Mouse (Mus musculus): ENCODE data around the gene Mdm1. TPM values are rescaled to one million over a fixed set of nuclear protein-coding genes. Genes with fewer than 3 reads are reported as not detected.
A peak's percentile ranks its signal among the peaks of the same experiment; 100 is the strongest.

Gene Mdm1
- polyA plus RNA-seq, 1 experiment from 2014 or later: 34.1 TPM

GRCm38 (mm10) chr10:118138508-118138907 lies 3.1 kb upstream of the Mdm1 start:
- no peaks in the 10 kb centered on the region for H3K36me3 ChIP-seq (ENCODE audit: control insufficient read depth, insufficient read depth, low read length)
- ATAC-seq (ENCODE audit: low read depth): no peak
- WGBS: 89% methylated on average over 11 of the region's 11 CpGs

GRCm38 (mm10) chr10:118139837-118140570 lies 1.6 kb upstream of the Mdm1 start:
- Histone ChIP-seq H3K27ac (ENCODE audit: low read depth, low read length) (no peak overlapping the region), H3K4me3 (ENCODE audit: low read depth, low read length) (no peak overlapping the region), H3K9ac (replicated peaks; ENCODE audit: low read depth, low read length) (no peak overlapping the region), H3K9me3 (ENCODE audit: control insufficient read depth, low read length) (no peaks in the 10 kb centered on the region), H3K27me3 (ENCODE audit: control insufficient read depth, insufficient read depth, low read length) (no peaks in the 10 kb centered on the region), H3K4me1 (ENCODE audit: control insufficient read depth, insufficient read depth, low read length) (peaks cover 4% of the 10 kb centered on the region), H3K4me2 (ENCODE audit: low read depth, low read length) (no peak overlapping the region), H3K36me3 (ENCODE audit: control insufficient read depth, insufficient read depth, low read length) (no peaks in the 10 kb centered on the region)
- no peak for ATAC-seq (ENCODE audit: low read depth)
- WGBS: 72% methylated on average over 8 of the region's 8 CpGs

More at GRCm38 (mm10) chr10:118138508-118138907, 3.1 kb upstream of the Mdm1 start:
- Histone ChIP-seq H3K9ac (replicated peaks; ENCODE audit: low read depth, low read length) (no peak overlapping the region), H3K4me1 (ENCODE audit: control insufficient read depth, insufficient read depth, low read length) (peaks cover 4% of the 10 kb centered on the region), H3K9me3 (ENCODE audit: control insufficient read depth, low read length) (no peaks in the 10 kb centered on the region), H3K4me2 (ENCODE audit: low read depth, low read length) (no peak overlapping the region), H3K27ac (ENCODE audit: low read depth, low read length) (no peak overlapping the region), H3K27me3 (ENCODE audit: control insufficient read depth, insufficient read depth, low read length) (no peaks in the 10 kb centered on the region), H3K4me3 (ENCODE audit: low read depth, low read length) (no peak overlapping the region)

- peak overlapping the region; percentile 61 for H3K9ac ChIP-seq (replicated peaks; ENCODE audit: low read depth, low read length)
- no peaks in the 10 kb centered on the region for H3K27me3 ChIP-seq (ENCODE audit: control insufficient read depth, insufficient read depth, low read length)
- H3K4me3 ChIP-seq (ENCODE audit: low read depth, low read length): peak overlapping the region; percentile 77
- no peak overlapping the region for H3K27ac ChIP-seq (ENCODE audit: low read depth, low read length)
- WGBS: 3% methylated on average over 44 of the region's 53 CpGs
- H3K4me1 ChIP-seq (ENCODE audit: control insufficient read depth, insufficient read depth, low read length): peaks cover 4% of the 10 kb centered on the region
- peak overlapping the region; percentile 79 for H3K4me2 ChIP-seq (ENCODE audit: low read depth, low read length)
- no peaks in the 10 kb centered on the region for H3K36me3 ChIP-seq (ENCODE audit: control insufficient read depth, insufficient read depth, low read length)
- no peaks in the 10 kb centered on the region for H3K9me3 ChIP-seq (ENCODE audit: control insufficient read depth, low read length)
- ATAC-seq (ENCODE audit: low read depth): peak; percentile 74
These were observed 532 bp downstream of the Mdm1 start for GRCm38 (mm10) chr10:118141884-118142801.

- H3K9me3 ChIP-seq (ENCODE audit: control insufficient read depth, low read length): no peaks in the 10 kb centered on the region
- H3K27ac ChIP-seq (ENCODE audit: low read depth, low read length): no peak overlapping the region
- ATAC-seq (ENCODE audit: low read depth): no peak
- H3K36me3 ChIP-seq (ENCODE audit: control insufficient read depth, insufficient read depth, low read length): peaks cover 3% of the 10 kb centered on the region
- no peak overlapping the region for H3K4me2 ChIP-seq (ENCODE audit: low read depth, low read length)
- no peak overlapping the region for H3K9ac ChIP-seq (replicated peaks; ENCODE audit: low read depth, low read length)
- 92% methylated on average over 5 of the region's 5 CpGs for WGBS
- H3K4me3 ChIP-seq (ENCODE audit: low read depth, low read length): no peak overlapping the region
- H3K4me1 ChIP-seq (ENCODE audit: control insufficient read depth, insufficient read depth, low read length): no peaks in the 10 kb centered on the region
- no peaks in the 10 kb centered on the region for H3K27me3 ChIP-seq (ENCODE audit: control insufficient read depth, insufficient read depth, low read length)
These were observed 7.8 kb downstream of the Mdm1 start for GRCm38 (mm10) chr10:118149381-118149780.

- Histone ChIP-seq H3K4me3 (ENCODE audit: low read depth, low read length) (no peak overlapping the region), H3K9me3 (ENCODE audit: control insufficient read depth, low read length) (no peaks in the 10 kb centered on the region), H3K9ac (replicated peaks; ENCODE audit: low read depth, low read length) (no peak overlapping the region), H3K27ac (ENCODE audit: low read depth, low read length) (no peak overlapping the region), H3K4me1 (ENCODE audit: control insufficient read depth, insufficient read depth, low read length) (no peaks in the 10 kb centered on the region), H3K4me2 (ENCODE audit: low read depth, low read length) (no peak overlapping the region), H3K36me3 (ENCODE audit: control insufficient read depth, insufficient read depth, low read length) (peaks cover 3% of the 10 kb centered on the region), H3K27me3 (ENCODE audit: control insufficient read depth, insufficient read depth, low read length) (no peaks in the 10 kb centered on the region)
- 90% methylated on average over 9 of the region's 9 CpGs for WGBS
- no peak for ATAC-seq (ENCODE audit: low read depth)
These were observed 9.3 kb downstream of the Mdm1 start for GRCm38 (mm10) chr10:118150866-118151265.

DNA sequence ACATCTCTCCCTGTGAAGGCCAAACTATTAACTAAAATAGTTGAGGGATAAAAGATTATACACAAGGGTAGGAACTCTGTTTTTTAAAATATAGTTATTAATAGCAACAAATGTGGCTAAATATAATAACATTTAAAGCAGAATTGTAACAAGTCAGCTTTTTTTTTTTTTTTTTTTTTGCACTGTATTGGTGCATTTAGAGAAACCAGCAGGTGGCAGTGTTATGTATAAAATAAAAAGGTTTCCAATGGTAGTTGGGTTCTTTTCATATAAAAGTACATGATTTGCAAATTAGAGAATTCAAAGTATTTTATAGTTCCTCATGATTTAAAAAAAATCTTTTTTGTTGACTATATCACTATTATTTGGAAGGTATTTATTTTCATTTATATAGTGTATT lies 14.3 kb downstream of the Mdm1 start:
- Histone ChIP-seq H3K27ac (ENCODE audit: low read depth, low read length) (no peak overlapping the region), H3K27me3 (ENCODE audit: control insufficient read depth, insufficient read depth, low read length) (no peaks in the 10 kb centered on the region), H3K4me2 (ENCODE audit: low read depth, low read length) (no peak overlapping the region), H3K4me1 (ENCODE audit: control insufficient read depth, insufficient read depth, low read length) (no peaks in the 10 kb centered on the region), H3K9ac (replicated peaks; ENCODE audit: low read depth, low read length) (no peak overlapping the region), H3K4me3 (ENCODE audit: low read depth, low read length) (no peak overlapping the region), H3K9me3 (ENCODE audit: control insufficient read depth, low read length) (no peaks in the 10 kb centered on the region), H3K36me3 (ENCODE audit: control insufficient read depth, insufficient read depth, low read length) (peaks cover 29% of the 10 kb centered on the region)
- no peak for ATAC-seq (ENCODE audit: low read depth)

DNA sequence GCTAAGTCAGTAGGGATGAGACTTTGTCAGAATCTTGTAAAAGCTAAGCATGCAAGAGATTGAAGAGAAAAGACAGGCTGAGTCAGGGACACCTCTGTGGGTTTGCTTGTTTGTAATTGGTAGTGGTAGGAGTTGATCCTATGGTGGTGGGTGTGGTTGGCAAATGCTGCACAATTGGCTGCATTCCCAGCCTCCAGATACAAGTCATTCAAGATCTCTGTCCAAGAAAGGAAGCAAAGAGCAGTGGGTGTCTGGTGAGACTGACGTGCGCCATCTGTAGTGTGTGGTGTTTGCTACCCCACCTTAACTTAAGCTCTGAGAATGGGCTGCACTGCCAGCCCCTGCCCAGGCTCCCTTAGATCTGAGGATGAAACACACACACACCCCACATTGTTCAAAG lies 19.5 kb downstream of the Mdm1 start:
- 87% methylated on average over 2 of the region's 2 CpGs for whole genome bisulfite sequencing
- Histone ChIP-seq H3K4me3 (ENCODE audit: low read depth, low read length) (no peak overlapping the region), H3K36me3 (ENCODE audit: control insufficient read depth, insufficient read depth, low read length) (peaks cover 34% of the 10 kb centered on the region), H3K4me2 (ENCODE audit: low read depth, low read length) (no peak overlapping the region), H3K27me3 (ENCODE audit: control insufficient read depth, insufficient read depth, low read length) (no peaks in the 10 kb centered on the region), H3K27ac (ENCODE audit: low read depth, low read length) (no peak overlapping the region), H3K9ac (replicated peaks; ENCODE audit: low read depth, low read length) (no peak overlapping the region), H3K4me1 (ENCODE audit: control insufficient read depth, insufficient read depth, low read length) (no peaks in the 10 kb centered on the region), H3K9me3 (ENCODE audit: control insufficient read depth, low read length) (no peaks in the 10 kb centered on the region)
- ATAC-seq (ENCODE audit: low read depth): no peak

DNA sequence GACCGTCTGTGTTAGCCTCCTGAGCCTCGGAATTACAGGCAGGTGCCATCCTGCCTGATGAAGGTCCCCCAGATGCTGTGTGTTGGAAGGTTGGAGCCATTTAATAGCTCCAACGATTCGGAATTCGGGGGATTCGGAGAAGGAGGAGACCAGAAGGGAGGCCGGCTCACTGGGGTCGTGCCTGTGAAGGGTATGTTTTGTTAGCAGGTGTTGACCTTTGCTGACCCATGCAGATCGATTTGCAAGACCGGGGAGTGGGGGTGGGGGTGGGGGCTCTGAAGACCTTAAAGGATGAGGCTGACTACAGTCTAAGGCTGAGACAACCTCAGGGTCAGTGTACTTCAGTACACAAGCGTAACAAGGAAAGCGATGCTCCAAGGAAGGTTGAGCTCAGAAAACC lies 27.6 kb downstream of the Mdm1 start:
- ATAC-seq (ENCODE audit: low read depth): no peak
- no peaks in the 10 kb centered on the region for H3K27me3 ChIP-seq (ENCODE audit: control insufficient read depth, insufficient read depth, low read length)
- H3K27ac ChIP-seq (ENCODE audit: low read depth, low read length): no peak overlapping the region
- H3K4me3 ChIP-seq (ENCODE audit: low read depth, low read length): no peak overlapping the region
- H3K9ac ChIP-seq (replicated peaks; ENCODE audit: low read depth, low read length): no peak overlapping the region
- no peaks in the 10 kb centered on the region for H3K36me3 ChIP-seq (ENCODE audit: control insufficient read depth, insufficient read depth, low read length)
- H3K9me3 ChIP-seq (ENCODE audit: control insufficient read depth, low read length): no peaks in the 10 kb centered on the region
- WGBS: 60% methylated on average over 12 of the region's 12 CpGs
- no peaks in the 10 kb centered on the region for H3K4me1 ChIP-seq (ENCODE audit: control insufficient read depth, insufficient read depth, low read length)
- H3K4me2 ChIP-seq (ENCODE audit: low read depth, low read length): no peak overlapping the region

DNA sequence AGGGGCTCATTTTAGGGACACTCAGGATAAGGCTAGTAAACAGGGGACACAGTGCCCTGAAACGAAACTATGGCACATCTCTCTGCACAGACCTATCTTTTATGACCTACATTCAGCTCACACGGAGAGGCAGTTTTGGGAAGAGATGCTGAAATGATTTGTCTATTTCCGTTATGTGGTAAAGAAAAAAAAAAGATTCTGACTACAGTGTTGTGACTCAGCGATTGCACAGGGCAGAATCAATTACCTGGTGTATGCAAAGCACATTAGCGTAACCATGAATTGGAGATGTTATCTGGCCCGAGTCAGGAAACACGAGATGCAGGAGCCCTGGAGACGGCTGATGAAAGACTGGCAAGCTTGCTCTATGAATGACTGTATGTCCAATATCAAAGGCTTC lies 30.8 kb downstream of the Mdm1 start:
- H3K4me1 ChIP-seq (ENCODE audit: control insufficient read depth, insufficient read depth, low read length): no peaks in the 10 kb centered on the region
- H3K27ac ChIP-seq (ENCODE audit: low read depth, low read length): no peak overlapping the region
- no peaks in the 10 kb centered on the region for H3K27me3 ChIP-seq (ENCODE audit: control insufficient read depth, insufficient read depth, low read length)
- H3K9me3 ChIP-seq (ENCODE audit: control insufficient read depth, low read length): no peaks in the 10 kb centered on the region
- H3K9ac ChIP-seq (replicated peaks; ENCODE audit: low read depth, low read length): no peak overlapping the region
- 81% methylated on average over 8 of the region's 8 CpGs for WGBS
- no peak for ATAC-seq (ENCODE audit: low read depth)
- H3K4me3 ChIP-seq (ENCODE audit: low read depth, low read length): no peak overlapping the region
- H3K36me3 ChIP-seq (ENCODE audit: control insufficient read depth, insufficient read depth, low read length): no peaks in the 10 kb centered on the region
- H3K4me2 ChIP-seq (ENCODE audit: low read depth, low read length): no peak overlapping the region
